Mouse (Mus musculus) gastrocnemius, adult 18-20 months (tissue): Measurements from ENCODE around the gene Serpinb9b. TPM values are rescaled to one million over a fixed set of nuclear protein-coding genes. Genes with fewer than 3 reads are reported as not detected.
"Not testable (repeated sequence)": the region's sequence is repeated elsewhere in the genome, so short reads cannot be mapped to it uniquely, and the experiment has no call there.

Experiments used
- DNase-seq: peaks from one replicate; pipeline ENCODE4 v3.0.0; 2021; ENCODE audit warnings: low spot score
- long read RNA-seq, 2 experiments: library from polyadenylated mRNA; stranded (forward); transcript quantifications; one replicate each; pipeline ENCODE4 v2.0.0; 2021
- total RNA-seq, 2 experiments: library from RNA; stranded (reverse); gene quantifications; 2 replicates each; pipeline ENCODE4 v1.2.3; 2021

Gene Serpinb9b
- not detected for total RNA-seq
- long read RNA-seq, experiment 1, result 0 reads
- long read RNA-seq, experiment 2, result 0 reads

DNA sequence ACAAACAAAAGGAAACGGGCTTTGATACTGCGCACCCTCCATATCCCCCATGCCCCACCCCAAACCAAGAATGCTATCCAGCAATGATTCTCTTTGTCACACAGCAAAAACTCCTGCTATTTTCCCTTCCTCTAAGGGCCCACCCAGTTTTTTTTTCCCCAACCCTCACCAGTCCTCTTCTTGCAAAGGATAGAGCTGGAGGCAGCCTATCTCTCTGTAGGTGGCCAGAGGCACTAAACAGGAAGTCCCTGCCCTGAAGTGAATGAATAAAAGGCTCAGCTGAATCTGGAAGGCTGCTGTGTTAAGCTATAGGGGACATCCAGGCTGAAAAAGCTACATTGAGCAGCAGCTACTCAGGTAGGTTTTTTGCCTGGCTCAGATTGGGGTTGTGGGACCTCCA, at the start of gene Serpinb9b:
Gene Serpinb9b, plus strand, starts transcription at position 173 of the 400 bp plus-strand sequence.
- no peak for DNase-seq

DNA sequence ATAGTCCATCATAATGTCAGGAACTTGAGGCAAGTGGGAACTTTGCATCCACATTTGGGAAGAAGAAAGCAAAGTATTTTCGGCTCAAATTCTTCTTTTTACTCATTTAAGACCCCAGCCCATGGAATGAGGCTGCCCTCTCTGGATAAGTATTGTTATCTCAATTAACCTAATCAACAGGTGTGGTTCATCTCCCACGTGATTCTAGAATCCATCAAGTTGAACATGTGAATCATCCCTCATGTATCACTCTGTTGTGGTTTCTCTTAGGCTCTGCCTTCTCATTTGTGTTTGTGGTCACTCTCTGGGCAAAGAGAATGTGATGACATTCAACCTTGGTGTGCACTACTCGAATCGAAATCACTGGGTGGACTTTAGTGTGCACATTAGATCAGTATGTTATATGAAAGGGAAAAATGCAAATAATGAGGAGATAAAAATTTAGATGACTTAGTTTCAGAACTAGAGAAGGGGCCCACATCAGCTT, 44.6 kb upstream of the Serpinb9b start:
- DNase-seq, result no peak

DNA sequence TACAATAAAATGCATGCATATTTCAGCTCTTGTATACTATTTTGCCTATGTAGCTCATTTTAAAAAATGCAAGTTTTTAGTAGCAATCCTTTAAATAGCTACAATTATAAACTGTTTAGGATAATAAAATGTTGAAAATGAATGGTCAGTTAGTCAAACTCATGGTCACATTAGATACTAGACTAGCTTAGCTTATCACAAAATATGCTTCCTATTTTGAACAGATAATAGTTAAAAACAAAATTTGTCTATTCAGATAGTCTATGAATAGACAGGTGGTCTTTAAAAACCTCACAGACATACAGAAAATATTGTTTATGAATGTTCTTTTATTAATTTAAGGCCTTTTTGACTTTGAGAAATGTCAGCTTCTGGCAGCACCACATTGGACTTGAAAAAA, 41.0 kb upstream of the Serpinb9b start:
- no peak for DNase-seq

DNA sequence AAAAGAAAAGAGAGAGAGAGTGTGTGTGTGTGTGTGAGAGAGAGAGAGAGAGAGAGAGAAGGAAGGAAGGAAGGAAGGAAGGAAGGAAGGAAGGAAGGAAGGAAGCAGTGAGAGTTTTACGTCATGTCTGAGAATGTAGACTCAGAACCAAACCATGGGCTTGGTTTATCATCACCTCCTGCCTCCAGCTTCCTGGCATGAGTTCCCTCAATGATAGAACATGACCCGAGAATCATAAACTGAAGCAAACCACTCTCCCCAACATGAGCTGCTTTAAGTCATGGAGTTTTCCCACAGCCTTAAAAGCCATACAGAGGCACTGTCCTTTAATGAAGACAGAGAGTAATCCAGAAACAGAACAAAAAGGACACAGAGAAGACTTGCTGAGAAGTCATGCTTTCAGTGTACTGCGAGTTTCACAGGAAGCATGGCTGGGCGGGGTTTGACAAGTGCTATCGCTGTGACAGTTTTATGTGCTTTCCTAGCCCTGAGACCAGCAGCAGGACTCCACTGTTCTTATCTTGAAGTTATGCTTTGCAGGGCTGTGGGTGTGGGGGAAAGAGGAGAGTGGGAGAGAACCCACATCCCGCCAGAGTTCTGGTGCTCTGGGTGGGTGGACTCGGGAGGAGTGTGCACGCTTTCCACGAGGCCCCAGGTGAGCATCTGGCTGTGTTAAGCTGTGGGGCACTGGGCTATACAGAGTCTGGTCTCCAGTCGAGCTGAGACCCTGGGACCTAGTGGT, 33.9 kb upstream of the Serpinb9b start:
- DNase-seq, result no peak

DNA sequence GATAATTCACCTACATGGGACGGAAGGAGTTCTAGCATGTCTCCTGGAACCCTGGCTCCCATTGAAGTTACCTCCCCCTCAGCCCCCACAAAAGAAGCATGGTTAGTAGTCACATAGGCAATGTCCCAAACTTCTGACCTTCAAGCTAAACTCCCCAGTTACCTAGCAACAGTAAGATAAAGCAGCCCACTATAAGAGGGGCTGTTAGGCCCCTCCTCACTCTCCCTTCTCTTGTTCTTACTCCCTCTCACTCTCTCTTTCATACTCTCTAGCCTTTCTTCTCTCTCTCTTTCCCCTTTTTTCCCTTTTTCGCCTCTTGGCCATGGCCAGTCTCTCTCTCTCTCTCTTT, 33.3 kb upstream of the Serpinb9b start:
- no peak for DNase-seq

DNA sequence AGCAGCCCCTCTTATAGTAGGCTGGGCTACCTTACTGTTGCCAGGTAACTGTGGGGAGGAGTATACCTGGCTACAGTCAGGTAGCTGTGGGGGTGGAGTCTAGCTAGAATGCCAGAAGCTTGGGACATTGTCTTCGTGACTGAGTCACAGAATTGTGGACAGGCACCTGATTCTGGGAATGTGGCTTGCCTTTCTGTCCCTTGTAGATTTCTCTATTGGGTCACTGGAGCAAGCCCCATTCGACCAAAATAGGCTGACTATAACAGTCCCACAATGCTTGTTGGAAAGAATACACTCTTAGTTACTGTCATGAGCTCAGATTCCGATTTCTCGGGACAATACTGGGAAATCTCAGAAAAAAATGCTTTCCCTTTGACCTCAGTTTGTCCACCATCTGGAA, 32.2 kb upstream of the Serpinb9b start:
- no peak for DNase-seq

DNA sequence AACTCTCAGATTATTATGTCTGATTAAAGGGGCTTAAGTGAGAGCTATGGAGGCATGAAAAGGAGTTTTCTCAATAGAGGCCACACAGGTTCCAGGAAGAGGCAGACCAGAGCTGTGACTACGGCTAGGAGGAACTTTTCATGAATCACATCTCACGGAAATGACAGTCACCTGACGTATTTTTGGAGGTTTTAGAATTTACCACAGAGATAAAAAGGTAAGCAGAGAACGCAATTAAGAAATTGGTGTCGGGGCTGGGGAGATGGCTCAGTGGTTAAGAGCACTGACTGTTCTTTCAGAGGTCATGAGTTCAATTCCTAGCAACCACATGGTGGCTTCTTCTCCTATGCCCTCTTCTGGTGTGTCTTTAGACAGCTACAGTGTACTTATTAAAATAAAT, 25.9 kb upstream of the Serpinb9b start:
- no peak for DNase-seq

DNA sequence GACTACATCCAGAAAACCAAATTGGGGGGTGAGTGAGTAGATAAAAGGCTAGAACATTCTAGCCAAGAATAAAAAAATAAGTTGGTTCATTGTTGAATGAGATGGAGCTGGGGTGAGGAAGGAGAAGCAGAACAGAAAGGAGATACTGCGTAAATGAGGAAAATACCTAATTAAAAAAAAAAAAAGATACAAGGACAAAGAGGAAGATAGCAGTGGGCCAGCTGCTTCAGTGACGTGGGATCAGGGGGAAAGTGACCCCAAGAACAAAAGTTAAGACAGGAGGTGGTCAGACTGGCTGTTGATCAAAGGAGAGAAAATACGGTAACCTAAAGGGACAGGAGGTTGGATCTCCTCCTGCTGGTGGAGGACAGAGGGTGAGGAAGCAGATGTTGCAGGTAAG, 24.3 kb upstream of the Serpinb9b start, which contains the start of gene Serpinb9:
Gene Serpinb9, plus strand, starts transcription at position 301 of the 400 bp plus-strand sequence.
- no peak for DNase-seq

DNA sequence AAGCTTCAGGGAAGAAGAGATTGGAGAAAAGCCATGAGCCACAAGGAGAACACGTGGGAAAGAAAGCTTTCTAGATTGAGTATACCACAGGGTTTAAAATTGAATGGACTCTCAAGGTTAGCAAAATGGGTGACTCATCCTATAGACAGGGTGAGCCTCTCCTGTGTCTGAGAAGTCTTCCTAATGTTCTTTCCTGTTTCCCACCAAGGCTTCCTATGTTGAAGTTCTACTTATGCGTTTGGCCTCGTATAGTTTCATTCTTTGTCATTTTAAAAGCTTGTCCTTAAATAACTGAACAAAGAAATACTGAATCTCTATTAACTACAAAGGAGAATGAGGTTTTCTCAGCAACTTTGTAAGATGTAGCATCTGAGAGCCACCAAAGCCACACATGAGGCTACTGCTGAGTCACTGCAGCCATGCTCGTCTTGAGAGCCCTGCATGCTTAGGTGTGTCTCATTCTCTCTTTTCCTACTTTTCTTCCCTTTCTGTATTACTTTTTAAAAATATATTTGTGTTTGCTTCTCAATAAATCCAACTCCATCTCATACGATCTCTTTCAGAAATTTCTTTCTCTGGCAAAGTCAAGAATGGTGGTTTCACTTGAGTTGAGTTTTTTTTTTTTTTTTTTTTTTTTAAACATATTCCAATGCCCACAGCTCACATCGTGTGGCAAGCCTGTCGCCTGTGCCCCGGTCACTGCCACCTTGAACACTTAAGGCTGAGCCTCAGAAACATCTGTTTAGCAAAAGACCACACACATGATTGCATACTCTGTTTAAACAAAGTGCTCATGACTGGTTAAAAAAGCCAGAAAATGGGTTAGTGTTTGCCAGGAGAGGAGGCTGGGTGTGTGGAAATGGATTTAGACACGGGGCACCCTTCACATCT, 23.4 kb upstream of the Serpinb9b start:
- no peak for DNase-seq

DNA sequence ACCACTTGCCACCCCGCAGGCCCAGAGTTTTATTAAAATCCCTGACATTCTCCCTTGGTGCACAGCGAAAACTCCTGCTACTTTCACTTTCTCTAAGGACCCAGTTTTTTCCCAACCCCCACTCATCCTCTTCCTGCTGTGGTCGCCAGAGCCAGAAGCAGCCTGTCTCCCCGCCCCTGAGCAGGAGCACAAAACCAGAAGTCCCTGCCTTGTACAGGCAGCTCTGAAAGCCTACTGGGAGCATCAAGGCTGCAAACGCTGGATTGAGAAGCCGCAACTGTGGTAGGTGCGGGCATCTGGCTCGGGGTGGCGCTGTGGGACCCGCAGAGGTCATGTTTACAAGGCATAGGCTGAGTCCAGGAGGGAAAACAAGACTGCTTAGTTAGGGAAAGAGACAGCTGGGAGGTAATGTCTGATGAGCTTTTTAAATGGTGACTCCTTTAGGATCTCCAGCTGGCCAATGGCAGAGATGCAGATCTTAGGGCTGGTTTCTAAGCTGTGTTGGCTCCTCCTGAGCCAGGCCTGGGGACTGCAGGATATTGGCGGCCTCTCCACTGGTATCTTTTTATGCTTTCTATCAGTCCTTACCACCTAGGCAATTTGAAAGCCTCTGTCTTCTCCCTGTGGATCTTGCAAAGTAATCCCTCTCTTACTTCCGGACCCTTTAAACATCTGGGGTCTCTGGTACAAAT, 22.7 kb upstream of the Serpinb9b start:
- peak; percentile 89 for DNase-seq

DNA sequence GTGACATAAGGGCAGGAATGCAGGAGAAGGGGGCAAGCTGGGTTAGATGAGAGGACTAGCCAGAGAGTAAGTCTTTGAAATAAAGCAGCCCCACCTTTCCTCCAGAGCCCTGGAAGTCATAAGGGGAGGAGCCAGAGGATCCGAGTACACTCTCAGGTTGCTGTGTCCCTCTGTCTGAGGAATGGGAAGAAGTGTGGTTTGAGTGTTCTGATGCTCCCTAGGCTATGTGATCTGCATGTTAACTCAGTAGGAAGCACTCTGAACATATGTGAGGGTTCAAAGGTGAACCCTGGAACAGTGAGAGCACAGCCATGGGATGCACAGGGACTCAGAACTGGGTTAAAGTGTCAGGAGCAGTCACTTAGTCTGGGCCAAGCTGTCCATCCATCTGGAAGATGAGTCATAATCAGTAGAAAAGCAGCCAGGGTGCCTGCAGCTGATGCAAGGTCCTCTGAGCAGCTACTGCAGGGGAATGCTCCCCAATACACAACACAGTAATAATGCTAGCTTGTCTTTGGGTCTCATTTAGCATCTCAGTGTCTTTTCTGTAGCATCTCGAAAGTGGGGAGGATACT, 21.6 kb upstream of the Serpinb9b start:
- DNase-seq, result no peak

DNA sequence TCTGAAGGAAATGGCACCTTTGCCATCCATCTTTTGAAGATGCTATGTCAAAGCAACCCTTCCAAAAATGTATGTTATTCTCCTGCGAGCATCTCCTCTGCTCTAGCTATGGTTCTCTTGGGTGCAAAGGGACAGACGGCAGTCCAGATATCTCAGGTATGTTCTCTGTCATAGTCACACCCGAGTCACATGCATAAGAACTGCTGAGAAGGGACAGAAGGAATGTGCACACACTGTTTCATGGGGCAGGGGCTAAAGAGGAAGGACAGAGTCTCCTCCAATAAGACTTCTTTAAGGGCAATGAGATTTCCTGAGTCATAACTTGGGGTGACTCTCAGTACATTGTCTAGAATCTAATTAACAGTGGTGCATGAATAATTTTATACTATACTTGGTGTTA, 20.7 kb upstream of the Serpinb9b start:
- no peak for DNase-seq

DNA sequence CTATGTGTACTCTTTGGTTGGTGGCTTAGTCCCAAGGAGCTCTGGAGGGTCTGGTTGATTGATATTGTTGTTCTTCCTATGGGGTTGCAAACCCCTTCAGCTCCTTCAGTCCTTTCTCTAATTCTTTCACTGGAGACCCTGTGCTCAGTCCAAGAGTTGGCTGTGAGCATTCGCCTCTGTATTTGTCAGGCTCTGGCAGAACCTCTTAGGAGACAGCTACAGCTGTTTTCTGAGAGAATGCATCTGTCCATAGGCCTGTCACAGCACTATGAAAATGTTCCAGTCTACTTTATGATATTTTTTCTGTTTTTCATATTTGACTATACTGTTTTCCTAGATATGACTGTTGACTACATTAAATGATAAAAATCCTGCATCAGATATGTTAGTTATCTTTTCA, 14.8 kb upstream of the Serpinb9b start:
- no peak for DNase-seq

DNA sequence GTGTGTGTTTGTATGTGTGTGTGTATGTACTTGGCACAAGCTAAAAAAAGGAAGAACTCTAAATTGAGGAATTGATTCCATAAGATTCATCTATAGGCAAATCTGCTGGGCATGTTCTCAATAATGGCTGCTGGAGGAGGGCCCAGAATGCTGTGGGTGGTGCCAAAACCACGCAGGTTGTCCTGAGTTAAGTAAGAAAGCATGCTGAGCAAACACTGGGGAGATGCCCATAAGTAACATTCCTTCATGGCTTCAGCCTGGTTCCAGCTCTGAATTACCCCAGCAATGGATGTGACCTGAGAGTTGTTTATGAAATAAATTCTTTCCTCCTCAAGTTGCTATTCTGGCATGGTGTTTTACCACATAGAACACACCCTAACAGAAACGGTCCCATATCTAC, 13.9 kb upstream of the Serpinb9b start:
- DNase-seq, result no peak

DNA sequence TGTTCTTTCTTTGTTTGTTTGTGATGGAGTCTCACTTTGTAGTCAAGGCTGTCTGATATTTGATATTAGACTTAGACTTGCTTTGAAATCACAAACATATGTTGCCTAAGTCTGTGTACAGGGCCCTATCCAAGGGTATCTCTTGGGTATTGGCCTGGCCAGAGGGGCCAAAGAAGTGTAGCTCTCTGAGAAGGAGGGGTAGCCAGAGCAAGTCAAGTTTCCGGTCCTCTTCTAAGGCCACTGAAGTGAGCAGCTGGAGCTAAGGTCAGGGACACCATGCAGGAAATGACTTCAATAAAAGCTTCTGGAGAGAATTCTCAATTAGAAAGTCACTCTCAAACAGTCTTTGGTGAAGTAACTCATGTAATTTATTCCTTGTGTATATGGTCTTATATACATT, 4.8 kb upstream of the Serpinb9b start:
- DNase-seq, result no peak

DNA sequence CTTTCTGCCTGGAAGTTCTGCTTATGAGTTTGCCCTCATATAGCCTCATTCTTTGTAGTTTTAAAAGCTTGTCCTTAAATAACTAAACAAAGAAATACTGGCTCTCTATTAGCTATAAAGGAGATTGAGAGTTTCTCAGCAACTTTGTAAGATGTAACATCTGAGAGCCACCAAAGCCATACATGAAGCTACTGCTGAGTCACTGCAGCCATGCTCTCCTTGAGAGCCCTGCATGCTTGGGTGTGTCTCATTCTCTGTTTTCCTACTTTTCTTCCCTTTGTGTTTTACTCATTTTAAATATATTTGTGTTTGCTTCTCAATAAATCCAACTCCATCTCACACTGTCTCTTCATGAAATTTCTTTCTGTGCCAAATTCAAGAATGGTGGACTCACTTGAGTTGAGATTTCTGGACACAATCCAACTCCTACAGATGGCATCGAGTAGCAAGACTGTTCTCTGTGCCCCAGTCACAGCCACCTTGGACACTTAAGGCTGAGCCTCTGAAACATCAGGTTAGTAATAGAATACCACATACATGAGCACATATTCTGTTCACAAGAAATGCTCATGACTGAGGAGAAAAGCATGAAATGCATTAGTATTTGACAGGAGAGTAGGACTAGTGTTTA, 674 bp upstream of the Serpinb9b start:
- no peak for DNase-seq

DNA sequence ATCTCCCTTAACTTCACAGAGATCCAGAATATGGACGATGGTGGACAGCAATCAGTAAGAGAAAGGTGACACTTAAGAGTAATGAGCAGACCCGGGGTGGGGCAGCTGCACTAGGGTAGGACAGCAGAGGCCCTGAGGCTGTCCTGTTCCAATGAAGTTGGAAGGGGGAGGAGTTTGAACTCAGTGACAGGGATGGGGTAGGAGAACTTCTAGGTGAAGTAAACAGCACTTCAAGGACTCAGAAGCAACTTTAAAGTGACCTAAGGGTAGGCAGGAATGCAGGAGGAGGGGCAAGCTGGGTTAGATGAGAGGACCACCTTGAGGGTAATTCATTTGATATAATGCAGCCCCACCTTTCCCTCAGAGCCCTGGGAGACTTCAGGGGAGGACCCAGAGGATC, 930 bp downstream of the Serpinb9b start:
- DNase-seq, result no peak

DNA sequence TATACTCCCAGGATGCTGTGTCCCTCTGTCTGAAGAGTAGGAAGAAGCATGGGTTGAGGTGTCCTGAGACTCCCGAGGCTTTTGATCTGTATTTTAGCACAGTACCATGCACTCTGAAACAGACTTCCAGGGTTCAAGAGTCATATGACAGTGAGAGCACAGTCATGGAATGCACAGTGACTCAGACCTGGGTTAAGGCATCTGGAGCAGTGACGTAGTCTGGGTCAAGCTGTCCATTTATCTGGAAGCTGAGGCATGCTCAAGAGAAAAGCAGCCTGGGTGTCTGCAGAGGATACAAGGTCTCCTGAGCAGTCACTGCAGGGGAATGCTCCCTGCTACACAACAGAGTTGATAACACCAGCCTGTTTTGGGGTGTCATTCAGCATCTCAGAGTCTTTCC, 1.3 kb downstream of the Serpinb9b start:
- DNase-seq, result no peak

DNA sequence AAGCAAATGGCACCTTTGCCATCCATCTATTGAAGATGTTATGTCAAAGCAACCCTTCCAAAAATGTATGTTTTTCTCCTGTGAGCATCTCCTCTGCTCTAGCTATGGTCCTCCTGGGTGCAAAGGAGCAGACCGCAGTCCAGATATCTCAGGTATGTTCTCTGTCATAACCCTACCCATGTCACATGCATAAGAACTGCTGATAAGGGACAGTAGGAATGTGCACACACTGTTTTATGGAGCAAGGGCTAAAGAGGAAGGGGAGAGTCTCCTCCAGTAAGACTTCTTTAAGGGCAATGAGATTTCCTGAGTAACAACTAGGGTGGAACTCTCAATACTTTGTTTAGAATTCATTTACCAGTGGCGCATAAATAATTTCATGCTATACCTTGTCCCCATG, 2.3 kb downstream of the Serpinb9b start:
- DNase-seq, result not testable (repeated sequence)

DNA sequence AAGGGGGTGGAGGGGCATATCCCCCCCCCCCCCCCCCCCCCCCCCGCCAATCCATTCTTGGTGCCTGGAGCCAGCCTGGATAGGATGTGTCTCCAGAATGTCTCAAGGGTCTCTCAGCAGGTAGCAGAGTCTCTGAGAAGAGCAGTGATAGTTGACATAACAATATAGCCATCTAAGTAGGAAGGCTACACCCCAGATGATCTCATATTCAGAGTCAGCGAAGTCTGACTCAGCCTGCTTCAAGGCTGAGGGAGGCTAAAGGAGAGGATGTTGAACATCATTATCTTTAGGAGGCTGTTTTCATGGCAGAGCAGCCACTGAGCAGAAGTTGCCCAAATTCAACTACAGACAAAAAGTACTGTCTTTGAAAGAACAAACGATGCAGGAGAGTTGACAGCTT, 3.1 kb downstream of the Serpinb9b start:
- DNase-seq, result no peak

DNA sequence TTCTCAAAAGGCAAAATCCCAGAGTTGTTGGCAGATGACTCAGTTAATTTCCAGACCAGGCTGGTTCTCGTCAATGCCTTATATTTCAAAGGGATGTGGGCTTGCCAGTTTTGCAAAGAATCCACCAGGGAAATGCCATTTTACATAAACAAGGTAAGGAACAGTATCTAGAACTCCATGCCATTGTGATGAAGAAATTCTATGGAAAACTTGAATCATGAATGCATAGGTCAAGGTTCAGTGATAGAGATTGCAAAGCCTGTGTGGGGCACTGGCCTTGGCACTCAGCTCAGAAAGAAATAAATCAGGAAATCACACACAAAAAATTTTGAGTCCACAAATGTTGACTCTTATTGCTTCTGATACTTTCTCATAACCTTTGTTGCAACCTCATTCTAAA, 8.3 kb downstream of the Serpinb9b start:
- DNase-seq, result no peak
